Mouse (Mus musculus): ENCODE data around the gene Emc4.

The Emc4 gene

GRCm38 (mm10) chr2:112339736-112340135, 28.1 kb downstream of the Emc4 start:
- no peak for DNase-seq (ENCODE audit: low spot score in 2 of 2)

- no peak for DNase-seq (ENCODE audit: low spot score in 2 of 2)
Measured at GRCm38 (mm10) chr2:112337211-112337610, 30.6 kb downstream of the Emc4 start.

GRCm38 (mm10) chr2:112332051-112332898, 35.6 kb downstream of the Emc4 start:
- DNase-seq (ENCODE audit: low spot score in 2 of 2), result no peak

- DNase-seq (ENCODE audit: low spot score in 2 of 2), result no peak
Measured at GRCm38 (mm10) chr2:112328069-112328777, 39.6 kb downstream of the Emc4 start.

- peak in 1 of 2 experiments; percentile 27 for DNase-seq (ENCODE audit: low spot score in 2 of 2)
Measured at GRCm38 (mm10) chr2:112318905-112319304, 48.9 kb downstream of the Emc4 start.

- no peak for DNase-seq (ENCODE audit: low spot score in 2 of 2)
Measured at GRCm38 (mm10) chr2:112318227-112318626, 49.6 kb downstream of the Emc4 start.

GRCm38 (mm10) chr2:112315638-112316037, 52.2 kb downstream of the Emc4 start:
- DNase-seq (ENCODE audit: low spot score in 2 of 2), result no peak
